8 mouse cellular contexts compared by ENCODE assay signal in genomic region chr19:41310971-41311703, GRCm38 (mm10). TPM values are rescaled to one million over a fixed set of nuclear protein-coding genes. Genes with fewer than 3 reads are reported as not detected.
DNase-seq lines count a peak whose midpoint lies in the region; ATAC-seq and TF ChIP-seq lines count a peak whose summit lies in the region.

No protein-coding gene starts in this region.

- H3K27me3 ChIP-seq in G1E (ENCODE audit: insufficient read depth, low read length), result peaks cover 11% of the 10 kb centered on the region
- H3K27me3 ChIP-seq in embryonic facial prominence, embryonic 12.5 days, result no peaks in the 10 kb centered on the region
- H3K27me3 ChIP-seq in liver, embryonic 15.5 days, result no peaks in the 10 kb centered on the region

- peak overlapping the region; percentile 48 for H3K4me2 ChIP-seq in embryonic facial prominence, embryonic 12.5 days (replicated peaks)
- H3K4me2 ChIP-seq in liver, embryonic 15.5 days, result peak overlapping the region; percentile 68

- no peak for TF ChIP-seq CTCF in G1E (IDR thresholded peaks at IDR 0.05; ENCODE audit: low read depth, low read length)

- H3K27ac ChIP-seq in embryonic facial prominence, embryonic 12.5 days, result no peak overlapping the region
- H3K27ac ChIP-seq in liver, embryonic 15.5 days (replicated peaks), result no peak overlapping the region; the same call in 1 of the 2 replicates

- 23% methylated on average over 20 of the region's 20 CpGs for WGBS in embryonic facial prominence, embryonic 12.5 days
- 23% methylated on average over 20 of the region's 20 CpGs for WGBS in liver, embryonic 15.5 days (ENCODE audit: insufficient replicate concordance)

- H3K9me3 ChIP-seq in G1E (replicated peaks), result no peaks in the 10 kb centered on the region
- no peaks in the 10 kb centered on the region for H3K9me3 ChIP-seq in embryonic facial prominence, embryonic 12.5 days
- no peaks in the 10 kb centered on the region for H3K9me3 ChIP-seq in liver, embryonic 15.5 days (replicated peaks)

- H3K9ac ChIP-seq in embryonic facial prominence, embryonic 12.5 days, result no peak overlapping the region
- no peak overlapping the region for H3K9ac ChIP-seq in liver, embryonic 15.5 days

- H3K36me3 ChIP-seq in G1E (replicated peaks), result no peaks in the 10 kb centered on the region
- H3K36me3 ChIP-seq in embryonic facial prominence, embryonic 12.5 days, result no peaks in the 10 kb centered on the region
- no peaks in the 10 kb centered on the region for H3K36me3 ChIP-seq in liver, embryonic 15.5 days (replicated peaks)

- peak; percentile 70; the same call in 1 of the 2 replicates for ATAC-seq in frontal cortex, adult (ENCODE audit: low TSS enrichment)
- peak; percentile 22; the same call in 1 of the 2 replicates for ATAC-seq in G1E (ENCODE audit: extremely low read depth, insufficient number of reproducible peaks, low FRiP score, poor library complexity, severe bottlenecking)
- ATAC-seq in embryonic facial prominence, embryonic 12.5 days (ENCODE audit: insufficient number of reproducible peaks, insufficient read depth, low FRiP score, low TSS enrichment), result no peak
- ATAC-seq in hematopoietic stem cell, adult 5-6 weeks (replicated peaks in 1 of 2; ENCODE audit: insufficient read depth in 1 of 2, low FRiP score in 2 of 2, low TSS enrichment in 1 of 2, low read depth in 1 of 2, poor library complexity in 2 of 2, severe bottlenecking in 2 of 2), result peak; percentile 76 to 79
- ATAC-seq in liver, embryonic 15.5 days (ENCODE audit: insufficient read depth), result peak; percentile 72

- DNase-seq in frontal cortex, postnatal 25 days (ENCODE audit: low spot score in 2 of 2), result no peak
- DNase-seq in G1E (ENCODE audit: low spot score), result peak; percentile 23
- peak; percentile 6 for DNase-seq in retina, adult 2 months (ENCODE audit: low read depth, low spot score)
- no peak for DNase-seq in cerebellum, adult 11 months

- peaks cover 49% of the 10 kb centered on the region for H3K4me1 ChIP-seq in G1E (ENCODE audit: insufficient read depth, low read depth, low read length)
- 0 out of 2 replicates have a peak, but pooled peaks cover 3% of the 10 kb centered on the region for H3K4me1 ChIP-seq in embryonic facial prominence, embryonic 12.5 days
- H3K4me1 ChIP-seq in liver, embryonic 15.5 days (replicated peaks), result peaks cover 10% of the 10 kb centered on the region

- H3K4me3 ChIP-seq in G1E (ENCODE audit: low read depth, low read length), result peak overlapping the region; percentile 41; the same call in 1 of the 2 replicates
- peak overlapping the region; percentile 20 for H3K4me3 ChIP-seq in embryonic facial prominence, embryonic 12.5 days
- peak overlapping the region; percentile 39 for H3K4me3 ChIP-seq in liver, embryonic 15.5 days (replicated peaks)

RNA-seq across cellular contexts. Expression of gene Tm9sf3, which starts 47.3 kb away (rescaled TPM):
- total RNA-seq in G1E (2014; fragmentation: Nextera tagmentation) (107 and 118 TPM in 2 replicates), G1E (2017) (218 and 236 TPM in 2 replicates)
- 45.9 and 49.3 TPM in 2 replicates for polyA plus RNA-seq in G1E (2012)
- 148 and 160 TPM in 2 replicates for polyA plus RNA-seq in embryonic facial prominence, embryonic 12.5 days (2016; fragmentation: Nextera tagmentation; extraction: Ambion mirVana)
- total RNA-seq in hematopoietic stem cell, adult 5-6 weeks (2017), result 268 and 295 TPM in 2 replicates
- 52.3 and 53.5 TPM in 2 replicates for polyA plus RNA-seq in liver, embryonic 15.5 days (2015; fragmentation: Nextera tagmentation; extraction: Ambion mirVana)

Comparison
In these comparisons a context has a peak if more than half of its experiments do, and no peak if none do; other contexts are left out.
1. DNase-seq: peak in G1E (single experiment) and retina, adult 2 months (single experiment); none in frontal cortex, postnatal 25 days (0 of 2) and cerebellum, adult 11 months (single experiment).
2. Peak in every context shown above with its lines, with median percentiles within 50 percentile points of each other: H3K4me3 ChIP-seq.